Mouse (Mus musculus) adrenal gland, postnatal 36 days (tissue): ENCODE measurements around the gene Angptl4. TPM values are rescaled to one million over a fixed set of nuclear protein-coding genes. Genes with fewer than 3 reads are reported as not detected.

Source experiments
- DNase-seq, 2 experiments: peaks; one replicate each; pipeline ENCODE4 v3.0.0; 2021; ENCODE audit warnings: mixed read lengths in 1 of 2
- total RNA-seq, 2 experiments: library from RNA; stranded (reverse); gene quantifications; 2 replicates each; pipeline ENCODE4 v1.2.3; 2021

The Angptl4 gene
- total RNA-seq, 2 experiments from 2014 or later = 62.7 to 110 TPM

GRCm38 (mm10) chr17:33804745-33805144 is 23.1 kb upstream of the Angptl4 start:
- no peak for DNase-seq

- no peak for DNase-seq
These were observed 22.6 kb upstream of the Angptl4 start for GRCm38 (mm10) chr17:33804205-33804604.

- no peak for DNase-seq
These were observed 20.6 kb upstream of the Angptl4 start for GRCm38 (mm10) chr17:33802221-33802620.

GRCm38 (mm10) chr17:33799277-33799676 is 17.6 kb upstream of the Angptl4 start:
- DNase-seq = no peak

GRCm38 (mm10) chr17:33798306-33798705 is 16.7 kb upstream of the Angptl4 start:
- DNase-seq = peak in 1 of 2 experiments; percentile 56

- peak in 1 of 2 experiments; percentile 10 for DNase-seq
These were observed 7.1 kb upstream of the Angptl4 start for GRCm38 (mm10) chr17:33788732-33789131.

GRCm38 (mm10) chr17:33786375-33786774 is 4.7 kb upstream of the Angptl4 start:
- no peak for DNase-seq

- DNase-seq = no peak
These were observed 3.3 kb upstream of the Angptl4 start for GRCm38 (mm10) chr17:33784939-33785338.

GRCm38 (mm10) chr17:33783408-33783807 is 1.8 kb upstream of the Angptl4 start:
- DNase-seq = peak; percentile 93

- no peak for DNase-seq
These were observed 437 bp upstream of the Angptl4 start for GRCm38 (mm10) chr17:33782067-33782466.

GRCm38 (mm10) chr17:33780431-33780830 is 1.2 kb downstream of the Angptl4 start:
- DNase-seq = peak; percentile 54 to 74

- DNase-seq = no peak
These were observed 1.7 kb downstream of the Angptl4 start for GRCm38 (mm10) chr17:33779967-33780295.

- peak; percentile 91 to 92 for DNase-seq
These were observed 2.2 kb downstream of the Angptl4 start for GRCm38 (mm10) chr17:33779271-33779966.

GRCm38 (mm10) chr17:33775287-33775686 is 6.3 kb downstream of the Angptl4 start:
- no peak for DNase-seq

GRCm38 (mm10) chr17:33774573-33775155 is 7.0 kb downstream of the Angptl4 start:
- DNase-seq = no peak

GRCm38 (mm10) chr17:33773871-33774572 is 7.6 kb downstream of the Angptl4 start:
- DNase-seq = no peak

- DNase-seq = no peak
These were observed 8.2 kb downstream of the Angptl4 start for GRCm38 (mm10) chr17:33773426-33773825.

GRCm38 (mm10) chr17:33771617-33772016 is 10.0 kb downstream of the Angptl4 start:
- no peak for DNase-seq

GRCm38 (mm10) chr17:33766389-33766788 is 15.2 kb downstream of the Angptl4 start:
- DNase-seq = no peak

- peak; percentile 99 for DNase-seq
These were observed 21.1 kb downstream of the Angptl4 start, which contains the start of gene Rab11b for GRCm38 (mm10) chr17:33760255-33761165. TSS of gene Rab11b (minus strand) at chr17:33760530.

GRCm38 (mm10) chr17:33759767-33760254 is 21.8 kb downstream of the Angptl4 start:
- DNase-seq = peak; percentile 98 to 100

GRCm38 (mm10) chr17:33757231-33757630 is 24.4 kb downstream of the Angptl4 start:
- DNase-seq = peak; percentile 63 to 75
